Comparison of ENCODE assay signal across 17 mouse cellular contexts in genomic region chr4:55409025-55409424, GRCm38 (mm10). TPM values are rescaled to one million over a fixed set of nuclear protein-coding genes. Genes with fewer than 3 reads are reported as not detected.
DNase-seq lines count a peak whose midpoint lies in the region; TF ChIP-seq lines count a peak whose summit lies in the region.
"Had no signal": no experiment of that assay in that cellular context is flagged by ENCODE, and none has a peak within 500 bp of the region (broad histone marks: within the 10 kb centered on the region; RNA-seq: fewer than 3 reads in every experiment).

No protein-coding gene starts in this region.

- no peak overlapping the region for H3K4me2 ChIP-seq in CH12.LX (ENCODE audit: insufficient read depth, low read depth, poor library complexity, severe bottlenecking)
- H3K4me2 ChIP-seq: forebrain, embryonic 12.5 days; stomach, embryonic 15.5 days had no signal

- H3K79me2 ChIP-seq in CH12.LX (replicated peaks; ENCODE audit: control insufficient read depth, extremely low read depth, insufficient read depth, poor library complexity, severe bottlenecking): no peaks in the 10 kb centered on the region

- no peaks in the 10 kb centered on the region for H3K36me3 ChIP-seq in CH12.LX (replicated peaks in 1 of 2; ENCODE audit: control insufficient read depth in 1 of 2, insufficient read depth in 1 of 2, low read length in 1 of 2)
- H3K36me3 ChIP-seq in testis, adult 2 months (ENCODE audit: control insufficient read depth, insufficient read depth, low read length): no peaks in the 10 kb centered on the region
- H3K36me3 ChIP-seq: forebrain, embryonic 12.5 days; hindbrain, embryonic 10.5 days; stomach, embryonic 15.5 days had no signal

- no peaks in the 10 kb centered on the region for H3K27me3 ChIP-seq in CH12.LX (replicated peaks)
- no peaks in the 10 kb centered on the region for H3K27me3 ChIP-seq in testis, adult 2 months (ENCODE audit: control insufficient read depth, insufficient read depth, low read length)
- H3K27me3 ChIP-seq: forebrain, embryonic 12.5 days; stomach, embryonic 15.5 days had no signal

- intact Hi-C loops in left cerebral cortex, adult 2 months (cut with DNase I): loop anchor here (10.0 kb wide), 1 partner anchor 1306 kb away; no protein-coding TSS in a partner anchor

- H3K9me3 ChIP-seq in CH12.LX (replicated peaks; ENCODE audit: low read length): no peaks in the 10 kb centered on the region
- H3K9me3 ChIP-seq: forebrain, embryonic 12.5 days; hindbrain, embryonic 10.5 days; stomach, embryonic 15.5 days had no signal

- TF ChIP-seq POLR2A in CH12.LX (IDR thresholded peaks at IDR 0.05; ENCODE audit: low read depth, low read length): no peak
- no peak for TF ChIP-seq POLR2A in bone marrow, adult 2 months (IDR thresholded peaks at IDR 0.05; ENCODE audit: borderline replicate concordance, control insufficient read depth, low read depth, low read length)
- TF ChIP-seq POLR2A in testis, adult 2 months (IDR thresholded peaks at IDR 0.05; ENCODE audit: control insufficient read depth, low read depth, low read length): no peak

- no peak for TF ChIP-seq EP300 in CH12.LX (IDR thresholded peaks at IDR 0.05; ENCODE audit: low read length)

- WGBS in bone marrow, adult 2 months: 90% methylated on average over 16 of the region's 16 CpGs

- TF ChIP-seq CTCF in left cerebral cortex, adult 2 months (IDR thresholded peaks at IDR 0.05): peak; percentile 9
- TF ChIP-seq CTCF in CH12.LX (conservative IDR thresholded peaks at IDR 0.05 in 1 of 2, IDR thresholded peaks at IDR 0.05 in 1 of 2; ENCODE audit: low read depth in 2 of 2, low read length in 2 of 2): peak; percentile 10 to 26; a peak in 1 of 4 replicates
- TF ChIP-seq CTCF in bone marrow, adult 2 months (IDR thresholded peaks at IDR 0.05; ENCODE audit: control insufficient read depth, insufficient read depth, low read length): peak; percentile 15; the same call in 1 of the 2 replicates
- peak; percentile 30; the same call in 1 of the 2 replicates for TF ChIP-seq CTCF in testis, adult 2 months (IDR thresholded peaks at IDR 0.05; ENCODE audit: control insufficient read depth, insufficient read depth, insufficient replicate concordance, low read depth, low read length)

- no peak for TF ChIP-seq RAD21 in CH12.LX (IDR thresholded peaks at IDR 0.05; ENCODE audit: low read depth, low read length)

- in situ Hi-C loops in CH12.LX (cut with MboI; ENCODE audit: low pct_ligation_motif_present, low pct_unique_long_range_greater_than_20kb, low sequenced_read_pairs): no loop called here

- H3K9ac ChIP-seq in CH12.LX (ENCODE audit: insufficient read depth, low read depth): no peak overlapping the region
- H3K9ac ChIP-seq: forebrain, embryonic 12.5 days; stomach, embryonic 15.5 days had no signal

- H3K4me3 ChIP-seq in left cerebral cortex, adult 2 months: no peak overlapping the region
- H3K4me3 ChIP-seq in CH12.LX (replicated peaks in 1 of 3; ENCODE audit: low read depth in 2 of 3, low read length in 2 of 3, poor library complexity in 1 of 3): no peak overlapping the region
- H3K4me3 ChIP-seq in bone marrow, adult 2 months (replicated peaks; ENCODE audit: control insufficient read depth, low read depth, low read length): no peak overlapping the region
- H3K4me3 ChIP-seq in testis, adult 2 months (ENCODE audit: control insufficient read depth, low read depth, low read length): no peak overlapping the region
- H3K4me3 ChIP-seq: forebrain, embryonic 12.5 days; hindbrain, embryonic 10.5 days; stomach, embryonic 15.5 days had no signal

- no peak for DNase-seq in left cerebral cortex, adult 2 months (ENCODE audit: extremely low spot score in 1 of 2, low spot score in 2 of 2)
- no peak for DNase-seq in left cerebral cortex, adult 9 months (ENCODE audit: low spot score in 2 of 2)
- no peak for DNase-seq in CH12.LX (ENCODE audit: extremely low read depth)
- no peak for DNase-seq in urinary bladder, adult 18-20 months (ENCODE audit: low spot score in 2 of 2)
- DNase-seq in kidney, adult 8-10 months: no peak
- DNase-seq in cerebellum, postnatal 10 days: no peak
- DNase-seq: cerebellum, adult 9-10 months; gastrocnemius, postnatal 36 days; kidney, adult 18-20 months; kidney, postnatal 14 days; lung, postnatal 36 days; right cerebral cortex, postnatal 14 days had no signal

- peaks cover 2 to 13% of the 10 kb centered on the region in 2 experiments; a peak in 2 of 4 replicates for H3K4me1 ChIP-seq in CH12.LX (ENCODE audit: control insufficient read depth in 1 of 2, insufficient read depth in 2 of 2)
- no peaks in the 10 kb centered on the region for H3K4me1 ChIP-seq in bone marrow, adult 2 months (ENCODE audit: control insufficient read depth, insufficient read depth, low read length)
- H3K4me1 ChIP-seq in testis, adult 2 months (ENCODE audit: control insufficient read depth, insufficient read depth, low read length): no peaks in the 10 kb centered on the region
- H3K4me1 ChIP-seq: stomach, embryonic 15.5 days had no signal

- no peak overlapping the region for H3K27ac ChIP-seq in left cerebral cortex, adult 2 months
- no peak overlapping the region for H3K27ac ChIP-seq in CH12.LX (ENCODE audit: insufficient read depth, low read depth)
- no peak overlapping the region for H3K27ac ChIP-seq in bone marrow, adult 2 months (ENCODE audit: control insufficient read depth, insufficient read depth, low read depth, low read length, poor library complexity)
- H3K27ac ChIP-seq in testis, adult 2 months (ENCODE audit: control insufficient read depth, insufficient read depth, low read depth, low read length): no peak overlapping the region
- H3K27ac ChIP-seq: forebrain, embryonic 12.5 days; hindbrain, embryonic 10.5 days; stomach, embryonic 15.5 days had no signal

- dilution Hi-C loops in CH12.LX (cut with MboI; ENCODE audit: extremely low pct_ligation_motif_present, extremely low pct_unique_long_range_greater_than_20kb, low sequenced_read_pairs): no loop called here

TF ChIP-seq in CH12.LX, 34 proteins besides CTCF, POLR2A, EP300 and RAD21:
- TF ChIP-seq CHD1 (IDR thresholded peaks at IDR 0.05; ENCODE audit: low read depth, low read length) (no peak), BHLHE40 (IDR thresholded peaks at IDR 0.05; ENCODE audit: low read depth, low read length) (no peak), RCOR1 (conservative IDR thresholded peaks at IDR 0.05; ENCODE audit: low read depth, low read length) (no peak), USF1 (IDR thresholded peaks at IDR 0.05; ENCODE audit: low read depth, low read length) (no peak), ETS1 (conservative IDR thresholded peaks at IDR 0.05; ENCODE audit: low read depth, low read length) (no peak), ZKSCAN1 (IDR thresholded peaks at IDR 0.05; ENCODE audit: borderline replicate concordance, low read depth, low read length) (no peak), ZNF384 (IDR thresholded peaks at IDR 0.05; ENCODE audit: low read depth, low read length) (no peak), USF2 (conservative IDR thresholded peaks at IDR 0.05; ENCODE audit: low read depth, low read length) (no peak), E2F4 (IDR thresholded peaks at IDR 0.05; ENCODE audit: insufficient replicate concordance, low read depth, low read length) (no peak), IRF4 (IDR thresholded peaks at IDR 0.05; ENCODE audit: low read depth, low read length) (no peak), CHD2 (IDR thresholded peaks at IDR 0.05; ENCODE audit: low read length) (no peak), SMC3 (IDR thresholded peaks at IDR 0.05; ENCODE audit: low read depth, low read length) (no peak), KAT2A (IDR thresholded peaks at IDR 0.05; ENCODE audit: insufficient replicate concordance, low read length) (no peak), MAX (IDR thresholded peaks at IDR 0.05; ENCODE audit: low read length) (no peak), TCF12 (IDR thresholded peaks at IDR 0.05; ENCODE audit: low read depth, low read length) (no peak), MEF2A (IDR thresholded peaks at IDR 0.05; ENCODE audit: borderline replicate concordance, low read depth, low read length) (no peak), UBTF (IDR thresholded peaks at IDR 0.05; ENCODE audit: low read depth, low read length) (no peak), JUND (conservative IDR thresholded peaks at IDR 0.05; ENCODE audit: low read depth, low read length) (no peak), JUN (IDR thresholded peaks at IDR 0.05; ENCODE audit: insufficient read depth, low read depth, low read length) (no peak)

RNA-seq across cellular contexts. Expression of gene Rad23b, which starts 59.2 kb away (rescaled TPM):
- 100 to 1,000 TPM; 180 to 193 TPM for total RNA-seq in left cerebral cortex, adult 2 months (2021)
- total RNA-seq in CH12.LX (2012; rRNA removed) (188 and 190 TPM in 2 replicates), CH12.LX (2014; rRNA removed) (394 and 436 TPM in 2 replicates)
- polyA plus RNA-seq in CH12.LX (2012; ENCODE audit: insufficient read length, low read depth): 268 and 350 TPM in 2 replicates
- polyA plus RNA-seq in bone marrow, adult 2 months (2011; ENCODE audit: insufficient read depth, insufficient read length, low replicate concordance, missing spikeins): 25.6 and 66.0 TPM in 2 replicates
- 400 and 416 TPM in 2 replicates for polyA plus RNA-seq in testis, adult 2 months (2012; rRNA removed)
